Mouse (Mus musculus) right cerebral cortex, postnatal 14 days (tissue): ENCODE results near the gene Il27.
A peak's percentile ranks its signal among the peaks of the same experiment; 100 is the strongest.
"Not testable (repeated sequence)": the region's sequence is repeated elsewhere in the genome, so short reads cannot be mapped to it uniquely, and the experiment has no call there.

Experiments
- DNase-seq: peaks from one replicate; pipeline ENCODE4 v3.0.0; 2022

Il27 gene

GRCm38 (mm10) chr7:126594862-126595561 is at the start of gene Il27:
Il27 (minus strand) TSS chr7:126594941.
- no peak for DNase-seq

- no peak for DNase-seq
Measured at GRCm38 (mm10) chr7:126644345-126644744, 49.6 kb upstream of the Il27 start.

DNA sequence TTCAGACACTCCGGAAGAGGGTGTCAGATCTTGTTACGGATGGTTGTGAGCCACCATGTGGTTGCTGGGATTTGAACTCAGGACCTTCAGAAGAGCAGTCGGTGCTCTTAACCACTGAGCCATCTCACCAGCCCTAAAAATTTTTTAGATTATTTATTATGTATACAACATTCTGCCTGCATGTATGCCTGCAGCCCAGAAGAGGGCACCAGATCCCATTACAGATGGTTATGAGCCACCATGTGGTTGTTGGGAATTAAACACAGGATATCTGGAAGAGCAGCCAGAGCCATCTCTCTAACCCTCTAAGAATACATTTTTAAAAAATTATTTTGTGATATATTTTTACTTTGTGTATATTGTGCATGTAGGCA is 48.5 kb upstream of the Il27 start:
- not testable (repeated sequence) for DNase-seq

GRCm38 (mm10) chr7:126642545-126643243 is 48.0 kb upstream of the Il27 start:
- no peak for DNase-seq

DNA sequence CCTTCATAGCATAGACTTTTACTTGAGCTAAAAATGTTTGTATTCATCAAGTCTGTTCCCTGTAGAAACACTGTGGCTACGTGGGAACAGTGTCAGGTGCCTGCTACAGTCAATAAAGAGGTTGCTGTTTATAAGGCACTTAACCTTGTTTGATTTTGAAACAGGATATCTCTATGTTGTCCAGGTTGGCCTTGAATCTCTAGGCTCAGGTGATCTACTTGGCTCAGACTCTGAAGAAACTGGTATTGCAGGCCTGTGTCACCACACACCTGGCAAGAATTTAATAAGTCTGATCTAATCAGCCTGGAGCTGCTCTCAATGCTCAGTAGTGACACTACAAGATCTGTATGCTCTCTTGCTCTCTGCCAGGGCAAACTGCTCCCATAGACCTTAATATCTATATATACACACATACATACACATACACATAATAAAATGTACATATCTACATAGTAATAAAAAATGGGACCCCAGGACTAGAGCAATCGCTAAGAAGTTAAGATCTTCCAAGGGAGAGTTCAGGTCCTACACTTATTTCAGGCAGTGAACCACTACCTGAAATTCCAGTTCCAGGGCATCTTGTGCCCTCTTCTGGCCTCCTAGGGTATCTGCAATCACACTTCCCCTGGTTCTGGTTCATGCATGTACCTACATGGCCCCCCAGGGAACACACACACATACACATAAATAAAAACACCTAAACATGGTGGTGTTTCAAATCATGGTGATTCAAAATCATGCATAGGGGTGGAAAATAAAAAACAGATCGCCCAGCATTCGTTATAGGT is 42.2 kb upstream of the Il27 start:
- DNase-seq = peak; percentile 21

GRCm38 (mm10) chr7:126635375-126635774 is 40.6 kb upstream of the Il27 start:
- DNase-seq = no peak

DNA sequence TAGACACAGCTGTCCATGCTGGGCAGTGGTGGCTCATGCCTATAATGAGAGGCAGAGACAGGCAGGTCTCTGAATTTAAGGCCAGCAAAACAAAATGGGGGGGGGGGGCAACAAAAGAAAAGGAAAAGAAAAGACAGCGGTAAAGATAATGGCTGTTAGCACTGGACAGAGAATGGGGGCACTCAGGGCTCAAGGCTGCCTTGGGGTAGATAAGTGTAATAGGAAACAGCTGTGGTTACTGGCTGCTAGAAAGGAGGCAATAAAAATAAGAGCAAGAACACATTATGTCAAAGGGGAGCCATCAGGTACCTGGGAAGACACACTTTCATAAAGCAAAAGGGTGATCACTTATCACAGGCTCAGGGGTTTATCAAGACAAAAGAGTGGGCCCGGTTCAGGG is 37.7 kb upstream of the Il27 start:
- no peak for DNase-seq

- DNase-seq = no peak
Measured at GRCm38 (mm10) chr7:126630824-126631518, 36.2 kb upstream of the Il27 start, which contains the start of gene Nupr1. Nupr1 (minus strand) TSS chr7:126630861.

DNA sequence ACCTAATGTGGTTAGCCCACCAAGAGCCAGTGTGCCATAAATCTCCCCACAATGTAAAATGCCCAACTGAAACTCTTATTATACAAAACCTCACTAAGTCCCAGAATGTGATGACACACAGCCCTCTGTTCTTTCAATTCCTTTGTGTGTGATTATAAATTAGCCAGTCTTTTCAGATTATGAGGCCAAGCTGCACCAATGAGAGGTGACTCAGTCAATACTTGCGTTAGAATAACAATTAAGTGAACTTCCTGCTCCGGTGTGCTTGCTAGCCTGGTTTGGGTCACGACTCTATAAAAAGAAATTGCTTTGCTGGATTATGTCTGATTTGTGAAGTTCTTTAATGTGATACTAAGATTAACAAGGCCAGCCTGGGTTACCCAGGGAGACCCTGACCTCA is 35.2 kb upstream of the Il27 start:
- no peak for DNase-seq

DNA sequence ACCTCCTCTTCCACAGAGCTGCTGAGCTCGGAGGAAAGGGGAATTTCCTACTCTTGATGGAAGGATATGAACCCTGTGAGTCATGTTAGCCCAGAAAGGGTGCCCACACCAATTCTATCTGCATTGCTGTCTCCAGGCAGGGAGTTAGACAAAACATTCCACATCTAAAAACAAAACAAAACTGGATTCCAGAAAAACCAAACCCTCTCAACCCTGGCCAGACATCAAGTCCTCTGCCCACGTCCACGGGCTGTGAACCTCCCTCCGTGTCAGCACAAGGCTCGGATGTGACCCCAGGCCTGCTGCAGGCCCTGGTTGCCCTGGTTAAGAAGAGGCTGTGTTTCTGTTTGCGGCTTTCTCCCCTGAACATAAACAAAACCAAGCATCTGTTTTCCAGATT is 33.4 kb upstream of the Il27 start:
- no peak for DNase-seq

DNA sequence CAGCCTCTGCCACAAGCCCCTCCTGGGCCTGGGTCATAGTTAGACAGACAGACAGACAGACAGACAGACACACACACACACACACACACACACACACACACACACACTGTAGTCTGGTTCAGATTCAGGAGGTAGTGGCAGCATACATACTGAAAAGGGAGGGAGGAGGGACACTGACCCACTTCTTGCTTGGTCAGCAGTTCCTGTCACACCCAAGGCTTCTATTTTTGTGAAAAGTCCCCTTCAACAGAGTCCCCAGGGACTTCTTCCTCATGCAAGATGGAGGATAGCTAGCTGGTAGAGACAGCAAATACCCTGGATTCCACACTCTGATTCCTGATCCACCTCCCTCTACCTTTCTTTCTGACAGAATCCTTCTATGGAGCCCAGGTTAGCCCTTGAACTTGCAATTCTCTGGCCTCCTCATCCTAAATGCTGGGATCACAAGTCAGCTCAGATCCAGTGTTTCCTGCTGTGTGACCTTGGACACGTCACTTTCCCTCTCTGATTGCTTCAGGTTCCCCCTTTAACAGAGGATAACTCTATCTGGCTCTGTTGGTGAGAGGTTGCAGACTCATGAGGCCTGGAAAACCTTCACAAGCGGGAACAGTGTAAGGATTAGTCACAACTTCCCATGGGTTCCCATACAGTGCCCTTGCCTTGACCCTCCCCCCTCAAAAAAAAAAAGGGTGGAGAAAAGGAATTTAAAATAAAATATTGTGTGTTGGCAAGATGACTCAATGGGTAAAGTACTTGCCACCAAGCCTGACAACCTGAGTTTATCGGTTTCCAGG is 31.3 kb upstream of the Il27 start:
- DNase-seq = no peak

DNA sequence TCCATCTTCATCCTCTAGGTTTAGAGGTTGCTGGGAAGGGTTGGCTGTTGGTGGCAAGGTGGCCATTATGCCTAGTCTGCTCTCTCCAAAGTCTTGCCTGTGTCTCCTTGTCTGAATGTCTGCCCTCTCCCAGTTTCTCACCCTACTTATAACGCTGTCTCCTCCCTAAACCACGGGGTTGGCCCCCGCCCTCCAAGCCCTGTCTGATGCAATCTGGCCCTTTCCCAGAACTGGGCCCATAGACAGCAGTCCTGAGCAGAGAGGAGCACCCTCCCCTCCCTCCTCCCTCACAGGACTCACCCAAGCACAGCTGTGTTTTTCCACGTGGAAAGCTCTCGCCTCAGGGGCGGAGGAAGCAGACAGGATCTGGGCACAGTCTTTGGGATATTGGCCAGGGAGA is 30.6 kb upstream of the Il27 start:
- peak; percentile 22 for DNase-seq

- no peak for DNase-seq
Measured at GRCm38 (mm10) chr7:126624774-126625173, 30.0 kb upstream of the Il27 start.

GRCm38 (mm10) chr7:126623381-126623780 is 28.6 kb upstream of the Il27 start:
- DNase-seq = no peak

DNA sequence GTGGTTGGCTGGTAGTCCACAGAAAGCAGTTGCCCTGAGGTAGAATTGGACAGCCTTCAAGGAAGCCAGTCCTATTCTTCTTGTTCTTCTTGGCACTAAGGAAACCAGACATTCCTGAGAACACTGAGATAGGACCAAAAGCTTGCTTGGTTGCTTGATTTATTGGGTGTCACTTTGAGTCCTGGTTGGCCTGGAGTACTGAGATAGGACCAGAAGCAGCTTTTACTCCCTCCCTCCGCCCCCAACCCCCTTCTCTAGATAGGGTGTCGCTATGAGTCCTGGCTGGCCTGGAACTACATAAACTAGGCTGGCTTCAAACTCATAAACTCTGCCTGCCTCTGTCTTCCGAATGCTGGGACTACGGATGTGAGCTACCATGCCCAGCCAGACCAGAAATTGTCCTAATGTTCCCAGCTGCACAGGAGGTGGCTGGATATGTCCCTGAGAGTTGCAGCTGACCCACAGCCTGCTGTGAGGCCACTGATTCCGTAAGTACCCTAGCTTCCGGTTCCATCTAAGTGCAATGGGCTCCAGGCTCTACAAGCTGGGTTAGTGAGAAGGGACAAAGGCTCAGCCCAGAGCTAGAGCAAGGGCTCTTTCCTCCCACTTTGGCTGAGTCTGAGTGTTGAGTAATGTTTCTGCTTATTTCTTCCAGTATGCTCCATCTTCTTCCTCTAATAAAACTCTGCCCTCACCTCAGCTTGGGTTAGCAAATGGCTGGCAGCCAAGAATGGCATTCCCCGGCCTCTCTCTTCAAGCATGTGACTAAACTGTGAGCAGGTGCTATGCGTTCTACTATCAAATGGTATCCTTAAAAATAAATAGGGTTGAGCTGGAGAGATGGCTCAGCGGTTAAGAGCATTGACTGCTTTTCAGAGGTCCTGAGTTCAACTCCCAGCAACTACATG is 27.0 kb upstream of the Il27 start:
- no peak for DNase-seq

- DNase-seq = no peak
Measured at GRCm38 (mm10) chr7:126619559-126620275, 25.0 kb upstream of the Il27 start.

GRCm38 (mm10) chr7:126616707-126617106 is 22.0 kb upstream of the Il27 start:
- no peak for DNase-seq

GRCm38 (mm10) chr7:126612736-126613135 is 18.0 kb upstream of the Il27 start:
- no peak for DNase-seq

- no peak for DNase-seq
Measured at GRCm38 (mm10) chr7:126607796-126608195, 13.1 kb upstream of the Il27 start.

DNA sequence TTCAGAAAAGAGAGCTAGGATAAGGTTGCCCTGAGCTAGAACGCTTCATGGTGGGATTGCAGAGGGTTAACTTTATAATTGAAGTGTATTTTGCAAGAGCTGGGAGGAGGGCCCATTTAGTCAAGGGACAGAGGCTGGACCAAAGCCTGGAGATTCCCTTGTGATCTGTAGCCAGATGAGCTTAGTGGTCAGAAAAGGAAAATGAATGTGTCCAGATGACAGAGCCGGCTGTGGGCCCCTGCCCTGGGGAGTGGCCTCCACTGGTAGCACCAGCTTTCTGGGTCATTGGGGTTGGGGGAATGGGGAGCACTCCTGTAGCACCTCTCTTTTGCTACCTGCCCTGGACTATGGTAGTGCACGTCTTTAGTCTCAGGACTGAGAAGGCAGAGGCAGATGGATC is 12.3 kb upstream of the Il27 start:
- no peak for DNase-seq

- DNase-seq = no peak
Measured at GRCm38 (mm10) chr7:126606611-126607010, 11.9 kb upstream of the Il27 start.
